Mouse (Mus musculus): ENCODE measurements around the gene Zfp958. TPM values are rescaled to one million over a fixed set of nuclear protein-coding genes. Genes with fewer than 3 reads are reported as not detected.
A peak's percentile ranks its signal among the peaks of the same experiment; 100 is the strongest.
"Not testable (repeated sequence)": the region's sequence is repeated elsewhere in the genome, so short reads cannot be mapped to it uniquely, and the experiment has no call there.

Zfp958 gene
- polyA plus RNA-seq, 1 experiment = 2.4 TPM

GRCm38 (mm10) chr8:4627349-4627748, 14.4 kb downstream of the Zfp958 start:
- WGBS = 100% methylated on average over 1 of the region's 1 CpGs
- H3K27ac ChIP-seq (ENCODE audit: control insufficient read depth, insufficient read depth, low read depth, low read length, poor library complexity) = no peak overlapping the region
- no peak overlapping the region for H3K4me3 ChIP-seq (replicated peaks; ENCODE audit: control insufficient read depth, low read depth, low read length)
- no peaks in the 10 kb centered on the region for H3K4me1 ChIP-seq (ENCODE audit: control insufficient read depth, insufficient read depth, low read length)
- TF ChIP-seq CTCF (IDR thresholded peaks at IDR 0.05; ENCODE audit: control insufficient read depth, insufficient read depth, low read length) (no peak), POLR2A (IDR thresholded peaks at IDR 0.05; ENCODE audit: borderline replicate concordance, control insufficient read depth, low read depth, low read length) (no peak)

GRCm38 (mm10) chr8:4637071-4637470, 24.1 kb downstream of the Zfp958 start:
- Histone ChIP-seq H3K27ac (ENCODE audit: control insufficient read depth, insufficient read depth, low read depth, low read length, poor library complexity) (no peak overlapping the region), H3K4me1 (ENCODE audit: control insufficient read depth, insufficient read depth, low read length) (no peaks in the 10 kb centered on the region), H3K4me3 (replicated peaks; ENCODE audit: control insufficient read depth, low read depth, low read length) (no peak overlapping the region)
- TF ChIP-seq POLR2A (IDR thresholded peaks at IDR 0.05; ENCODE audit: borderline replicate concordance, control insufficient read depth, low read depth, low read length) (no peak), CTCF (IDR thresholded peaks at IDR 0.05; ENCODE audit: control insufficient read depth, insufficient read depth, low read length) (no peak)
- 85% methylated on average over 4 of the region's 4 CpGs for WGBS

- not testable (repeated sequence) for H3K4me1 ChIP-seq (ENCODE audit: control insufficient read depth, insufficient read depth, low read length); H3K27ac ChIP-seq (ENCODE audit: control insufficient read depth, insufficient read depth, low read depth, low read length, poor library complexity); H3K4me3 ChIP-seq (replicated peaks; ENCODE audit: control insufficient read depth, low read depth, low read length)
- 82% methylated on average over 6 of the region's 6 CpGs for WGBS
Measured at GRCm38 (mm10) chr8:4642974-4643373, 30.0 kb downstream of the Zfp958 start.

- WGBS = 79% methylated on average over 7 of the region's 7 CpGs
- no peaks in the 10 kb centered on the region for H3K4me1 ChIP-seq (ENCODE audit: control insufficient read depth, insufficient read depth, low read length)
- H3K27ac ChIP-seq (ENCODE audit: control insufficient read depth, insufficient read depth, low read depth, low read length, poor library complexity) = no peak overlapping the region
- TF ChIP-seq POLR2A (IDR thresholded peaks at IDR 0.05; ENCODE audit: borderline replicate concordance, control insufficient read depth, low read depth, low read length) (no peak), CTCF (IDR thresholded peaks at IDR 0.05; ENCODE audit: control insufficient read depth, insufficient read depth, low read length) (no peak)
- no peak overlapping the region for H3K4me3 ChIP-seq (replicated peaks; ENCODE audit: control insufficient read depth, low read depth, low read length)
Measured at GRCm38 (mm10) chr8:4656536-4656935, 43.6 kb downstream of the Zfp958 start.

- H3K4me3 ChIP-seq (replicated peaks; ENCODE audit: control insufficient read depth, low read depth, low read length) = no peak overlapping the region
- no peaks in the 10 kb centered on the region for H3K4me1 ChIP-seq (ENCODE audit: control insufficient read depth, insufficient read depth, low read length)
- TF ChIP-seq POLR2A (IDR thresholded peaks at IDR 0.05; ENCODE audit: borderline replicate concordance, control insufficient read depth, low read depth, low read length) = no peak
- TF ChIP-seq CTCF (IDR thresholded peaks at IDR 0.05; ENCODE audit: control insufficient read depth, insufficient read depth, low read length) = no peak
- 85% methylated on average over 17 of the region's 17 CpGs for WGBS
- H3K27ac ChIP-seq (ENCODE audit: control insufficient read depth, insufficient read depth, low read depth, low read length, poor library complexity) = no peak overlapping the region
Measured at GRCm38 (mm10) chr8:4675191-4676003, 62.4 kb downstream of the Zfp958 start.

GRCm38 (mm10) chr8:4676586-4676985, 63.6 kb downstream of the Zfp958 start:
- no peak overlapping the region for H3K27ac ChIP-seq (ENCODE audit: control insufficient read depth, insufficient read depth, low read depth, low read length, poor library complexity)
- TF ChIP-seq CTCF (IDR thresholded peaks at IDR 0.05; ENCODE audit: control insufficient read depth, insufficient read depth, low read length) (no peak), POLR2A (IDR thresholded peaks at IDR 0.05; ENCODE audit: borderline replicate concordance, control insufficient read depth, low read depth, low read length) (no peak)
- WGBS = 77% methylated on average over 7 of the region's 7 CpGs
- H3K4me3 ChIP-seq (replicated peaks; ENCODE audit: control insufficient read depth, low read depth, low read length) = no peak overlapping the region
- no peaks in the 10 kb centered on the region for H3K4me1 ChIP-seq (ENCODE audit: control insufficient read depth, insufficient read depth, low read length)

GRCm38 (mm10) chr8:4677265-4678217, 64.6 kb downstream of the Zfp958 start:
- no peak for TF ChIP-seq CTCF (IDR thresholded peaks at IDR 0.05; ENCODE audit: control insufficient read depth, insufficient read depth, low read length)
- TF ChIP-seq POLR2A (IDR thresholded peaks at IDR 0.05; ENCODE audit: borderline replicate concordance, control insufficient read depth, low read depth, low read length) = peak; percentile 43; the same call in 1 of the 2 replicates
- WGBS = under 1% methylated on average over 72 of the region's 72 CpGs
- Histone ChIP-seq H3K27ac (ENCODE audit: control insufficient read depth, insufficient read depth, low read depth, low read length, poor library complexity) (peak overlapping the region; percentile 96), H3K4me1 (ENCODE audit: control insufficient read depth, insufficient read depth, low read length) (no peaks in the 10 kb centered on the region), H3K4me3 (replicated peaks; ENCODE audit: control insufficient read depth, low read depth, low read length) (peak overlapping the region; percentile 76)

GRCm38 (mm10) chr8:4678218-4678907, 65.4 kb downstream of the Zfp958 start:
- Histone ChIP-seq H3K4me3 (replicated peaks; ENCODE audit: control insufficient read depth, low read depth, low read length) (peak overlapping the region; percentile 76), H3K4me1 (ENCODE audit: control insufficient read depth, insufficient read depth, low read length) (no peaks in the 10 kb centered on the region), H3K27ac (ENCODE audit: control insufficient read depth, insufficient read depth, low read depth, low read length, poor library complexity) (peak overlapping the region; percentile 96)
- WGBS = under 1% methylated on average over 37 of the region's 37 CpGs
- TF ChIP-seq POLR2A (IDR thresholded peaks at IDR 0.05; ENCODE audit: borderline replicate concordance, control insufficient read depth, low read depth, low read length) (no peak; the same call in 1 of the 2 replicates), CTCF (IDR thresholded peaks at IDR 0.05; ENCODE audit: control insufficient read depth, insufficient read depth, low read length) (no peak)
